Mouse (Mus musculus) mature B cell (primary cell): ENCODE measurements around the gene Gm10130.
"Not testable (repeated sequence)": the region's sequence is repeated elsewhere in the genome, so short reads cannot be mapped to it uniquely, and the experiment has no call there.

Experiments used
- in situ Hi-C: fragments of 300-500 bp; cut with MboI; formaldehyde crosslinking; loops from 2 replicates; pipeline ENCODE4 v1.14.3; 2019

The Gm10130 gene

GRCm38 (mm10) chr2:150323402-150323801 is at the start of gene Gm10130:
TSS of gene Gm10130 (plus strand) at chr2:150323702.
- in situ Hi-C loops = no loop called here

GRCm38 (mm10) chr2:150293669-150294068 is 29.8 kb upstream of the Gm10130 start:
- in situ Hi-C loops = no loop called here

- in situ Hi-C loops = no loop called here
Measured at GRCm38 (mm10) chr2:150299096-150299495, 24.4 kb upstream of the Gm10130 start.

GRCm38 (mm10) chr2:150307183-150307773 is 16.2 kb upstream of the Gm10130 start:
- in situ Hi-C loops = no loop called here

GRCm38 (mm10) chr2:150310952-150311884 is 12.3 kb upstream of the Gm10130 start:
- in situ Hi-C loops = loop anchor here (10.0 kb wide), 1 partner anchor 364 kb away; no protein-coding TSS in a partner anchor

GRCm38 (mm10) chr2:150316140-150316539 is 7.4 kb upstream of the Gm10130 start:
- in situ Hi-C loops = loop anchor here (10.0 kb wide), 1 partner anchor 359 kb away; no protein-coding TSS in a partner anchor

- in situ Hi-C loops = loop anchor here (10.0 kb wide), 1 partner anchor 356 kb away; no protein-coding TSS in a partner anchor
Measured at GRCm38 (mm10) chr2:150318973-150319372, 4.5 kb upstream of the Gm10130 start.

GRCm38 (mm10) chr2:150357136-150357535 is 33.6 kb downstream of the Gm10130 start:
- in situ Hi-C loops = not testable (repeated sequence)

GRCm38 (mm10) chr2:150362113-150362877 is 38.8 kb downstream of the Gm10130 start, which contains the start of gene 3300002I08Rik:
TSS of gene 3300002I08Rik (minus strand) at chr2:150362765.
- in situ Hi-C loops = not testable (repeated sequence)

GRCm38 (mm10) chr2:150362878-150363229 is 39.4 kb downstream of the Gm10130 start:
- in situ Hi-C loops = no loop called here

GRCm38 (mm10) chr2:150385553-150386106 is 62.1 kb downstream of the Gm10130 start:
- in situ Hi-C loops = not testable (repeated sequence)

- in situ Hi-C loops = no loop called here
Measured at GRCm38 (mm10) chr2:150390198-150390597, 66.7 kb downstream of the Gm10130 start.

GRCm38 (mm10) chr2:150412146-150412545 is 88.6 kb downstream of the Gm10130 start:
- in situ Hi-C loops = not testable (repeated sequence)
